Mouse (Mus musculus): ENCODE data around the gene Gm9125.
"Not testable (repeated sequence)": the region's sequence is repeated elsewhere in the genome, so short reads cannot be mapped to it uniquely, and the experiment has no call there.

The Gm9125 gene

GRCm38 (mm10) chr3:94054785-94055184, at the start of gene Gm9125:
Gene Gm9125 (minus strand): TSS chr3:94054885.
- not testable (repeated sequence) for DNase-seq

- DNase-seq: not testable (repeated sequence)
These were observed 17.9 kb upstream of the Gm9125 start, which contains the start of gene Gm10697 for GRCm38 (mm10) chr3:94072544-94072943. Gene Gm10697 (minus strand): TSS chr3:94072644.

GRCm38 (mm10) chr3:94049566-94050121, 5.0 kb downstream of the Gm9125 start:
- not testable (repeated sequence) for DNase-seq

GRCm38 (mm10) chr3:94038241-94038640, 16.4 kb downstream of the Gm9125 start:
- DNase-seq: not testable (repeated sequence)

GRCm38 (mm10) chr3:94034400-94034799, 20.3 kb downstream of the Gm9125 start:
- DNase-seq: not testable (repeated sequence)
